Comparison of ENCODE assay signal across 10 mouse cellular contexts in genomic region chr7:72543946-72544345, GRCm38 (mm10).
DNase-seq lines count a peak whose midpoint lies in the region; ATAC-seq and TF ChIP-seq lines count a peak whose summit lies in the region.
"Had no signal": no experiment of that assay in that cellular context is flagged by ENCODE, and none has a peak within 500 bp of the region (broad histone marks: within the 10 kb centered on the region; RNA-seq: fewer than 3 reads in every experiment).

No protein-coding gene starts in this region.

- H3K9me3 ChIP-seq in forebrain, embryonic 12.5 days: 0 out of 2 replicates have a peak, but pooled peaks cover 4% of the 10 kb centered on the region
- peaks cover 5% of the 10 kb centered on the region; the same call in 1 of the 2 replicates for H3K9me3 ChIP-seq in forebrain, postnatal 0 days (ENCODE audit: low read length)
- H3K9me3 ChIP-seq in intestine, embryonic 14.5 days (ENCODE audit: control insufficient read depth, low read length): peaks cover 5% of the 10 kb centered on the region; the same call in 1 of the 2 replicates
- H3K9me3 ChIP-seq: heart, embryonic 10.5 days had no signal

- H3K9ac ChIP-seq in forebrain, embryonic 12.5 days: no peak overlapping the region
- H3K9ac ChIP-seq in forebrain, postnatal 0 days: no peak overlapping the region
- no peak overlapping the region for H3K9ac ChIP-seq in intestine, embryonic 14.5 days (ENCODE audit: low read length)
- H3K9ac ChIP-seq: neural tube, embryonic 12.5 days had no signal

- WGBS in forebrain, embryonic 12.5 days: 48% methylated on average over 4 of the region's 4 CpGs
- WGBS in forebrain, postnatal 0 days: 39% methylated on average over 4 of the region's 4 CpGs
- WGBS in intestine, embryonic 14.5 days: 15% methylated on average over 4 of the region's 4 CpGs

- DNase-seq in forebrain, postnatal 0 days: no peak
- DNase-seq in retina, postnatal 1 day: peak; percentile 73
- DNase-seq in retina, embryonic 14.5 days (ENCODE audit: low spot score): no peak
- DNase-seq in intestine, embryonic 14.5 days (ENCODE audit: low spot score): peak; percentile 72
- peak; percentile 72 for DNase-seq in lung, postnatal 14 days
- DNase-seq in layer of hippocampus, postnatal 25 days (ENCODE audit: extremely low spot score in 1 of 2, low spot score in 1 of 2): no peak
- DNase-seq in thymus, postnatal 0 days (ENCODE audit: low spot score): no peak

- peaks cover 24% of the 10 kb centered on the region for H3K4me1 ChIP-seq in forebrain, embryonic 12.5 days
- H3K4me1 ChIP-seq in forebrain, postnatal 0 days (ENCODE audit: insufficient read depth): no peaks in the 10 kb centered on the region; the same call in 1 of the 2 replicates
- H3K4me1 ChIP-seq in intestine, embryonic 14.5 days (replicated peaks; ENCODE audit: control insufficient read depth, insufficient read depth, low read length): peaks cover 7% of the 10 kb centered on the region; the same call in 1 of the 2 replicates
- H3K4me1 ChIP-seq: heart, embryonic 10.5 days had no signal

- no peaks in the 10 kb centered on the region for H3K36me3 ChIP-seq in forebrain, embryonic 12.5 days (replicated peaks)
- no peaks in the 10 kb centered on the region for H3K36me3 ChIP-seq in forebrain, postnatal 0 days (ENCODE audit: insufficient read depth)
- no peaks in the 10 kb centered on the region for H3K36me3 ChIP-seq in intestine, embryonic 14.5 days (ENCODE audit: control insufficient read depth, insufficient read depth, low read length)
- H3K36me3 ChIP-seq: heart, embryonic 10.5 days; neural tube, embryonic 12.5 days had no signal

- ATAC-seq in forebrain, embryonic 12.5 days (ENCODE audit: low FRiP score): peak; percentile 75; the same call in 1 of the 2 replicates
- no peak for ATAC-seq in forebrain, postnatal 0 days
- ATAC-seq in intestine, embryonic 14.5 days (replicated peaks; ENCODE audit: low FRiP score, low TSS enrichment, low read depth): no peak

- peaks cover 5% of the 10 kb centered on the region; the same call in 1 of the 2 replicates for H3K27me3 ChIP-seq in forebrain, embryonic 12.5 days
- H3K27me3 ChIP-seq in forebrain, postnatal 0 days (ENCODE audit: insufficient read depth, low read length): no peaks in the 10 kb centered on the region
- H3K27me3 ChIP-seq in intestine, embryonic 14.5 days (replicated peaks; ENCODE audit: control insufficient read depth, insufficient read depth, low read length): no peaks in the 10 kb centered on the region
- H3K27me3 ChIP-seq: neural tube, embryonic 12.5 days had no signal

- no peak overlapping the region for H3K4me2 ChIP-seq in forebrain, embryonic 12.5 days
- H3K4me2 ChIP-seq in forebrain, postnatal 0 days (ENCODE audit: low read depth): no peak overlapping the region
- H3K4me2 ChIP-seq in intestine, embryonic 14.5 days (ENCODE audit: low read length): no peak overlapping the region
- H3K4me2 ChIP-seq: neural tube, embryonic 12.5 days had no signal

- no peak for TF ChIP-seq CTCF in forebrain, postnatal 0 days (IDR thresholded peaks at IDR 0.05; ENCODE audit: low read depth)

- H3K4me3 ChIP-seq in forebrain, embryonic 12.5 days (replicated peaks): no peak overlapping the region
- H3K4me3 ChIP-seq in forebrain, postnatal 0 days (ENCODE audit: low read depth, low read length): no peak overlapping the region
- H3K4me3 ChIP-seq in intestine, embryonic 14.5 days (ENCODE audit: low read depth, low read length): no peak overlapping the region
- H3K4me3 ChIP-seq: heart, embryonic 10.5 days; neural tube, embryonic 12.5 days had no signal

- no peak overlapping the region for H3K27ac ChIP-seq in forebrain, embryonic 12.5 days
- H3K27ac ChIP-seq in forebrain, postnatal 0 days (ENCODE audit: low read depth, low read length): no peak overlapping the region
- H3K27ac ChIP-seq in intestine, embryonic 14.5 days (ENCODE audit: low read depth): peak overlapping the region; percentile 51
- H3K27ac ChIP-seq: heart, embryonic 10.5 days; neural tube, embryonic 12.5 days had no signal

Comparison
In these comparisons a context has a peak if more than half of its experiments do, and no peak if none do; other contexts are left out.
1. DNase-seq: peak in retina, postnatal 1 day (single experiment), intestine, embryonic 14.5 days (single experiment) and lung, postnatal 14 days (single experiment); none in forebrain, postnatal 0 days (single experiment), retina, embryonic 14.5 days (single experiment), layer of hippocampus, postnatal 25 days (0 of 2) and thymus, postnatal 0 days (single experiment).